Mouse (Mus musculus) CH12.LX (cell line): Measurements from ENCODE around the gene Ncor2. TPM values are rescaled to one million over a fixed set of nuclear protein-coding genes. Genes with fewer than 3 reads are reported as not detected.

Experiments used
- DNase-seq: peaks from one replicate; pipeline ENCODE4 v3.0.0-alpha.2; 2013; ENCODE audit errors: extremely low read depth
- H3K27ac ChIP-seq: 2 replicates; pipeline ENCODE4 v1.5.1; 2012; ENCODE audit warnings: low read depth, mild to moderate bottlenecking, control low read depth, moderate library complexity; ENCODE audit not compliant: insufficient read depth
- H3K27me3 ChIP-seq: replicated peaks from 2 replicates; pipeline ENCODE3; 2012; ENCODE audit warnings: inconsistent platforms
- H3K36me3 ChIP-seq, 2 experiments: replicated peaks in 1 of 2; 2 replicates each; pipeline versions ENCODE3 to v1.6.1; 2012; ENCODE audit warnings: inconsistent platforms in 1 of 2, low read length in 1 of 2, mild to moderate bottlenecking in 1 of 2, mixed read lengths in 1 of 2, moderate library complexity in 1 of 2; ENCODE audit not compliant: control insufficient read depth in 1 of 2, insufficient read depth in 1 of 2
- H3K4me1 ChIP-seq, 2 experiments: 2 replicates each; pipeline ENCODE4 v1.6.1; 2012; ENCODE audit warnings: inconsistent platforms in 1 of 2, moderate library complexity in 1 of 2; ENCODE audit not compliant: insufficient read depth in 2 of 2, control insufficient read depth in 1 of 2
- H3K4me2 ChIP-seq: 2 replicates; pipeline ENCODE4 v1.6.1; 2012; ENCODE audit warnings: low read depth, mild to moderate bottlenecking, control low read depth; ENCODE audit not compliant: poor library complexity, insufficient read depth, severe bottlenecking
- H3K4me3 ChIP-seq, 3 experiments: fragments of 150-350 bp in 1 of 3; sonication (generic) in 1 of 3; replicated peaks in 1 of 3; 2 replicates each; pipeline versions ENCODE3 to v1.5.1; 2011 to 2012; ENCODE audit warnings: low read depth in 2 of 3, low read length in 2 of 3, mild to moderate bottlenecking in 2 of 3, moderate library complexity in 2 of 3, control low read depth in 1 of 3, improper control_type of control experiment in 1 of 3, inconsistent platforms in 1 of 3, mixed read lengths in 1 of 3; ENCODE audit not compliant: poor library complexity in 1 of 3
- H3K79me2 ChIP-seq: replicated peaks from 2 replicates; pipeline ENCODE4 v1.6.1; 2012; ENCODE audit warnings: mild to moderate bottlenecking, moderate library complexity; ENCODE audit not compliant: control insufficient read depth, poor library complexity, insufficient read depth, severe bottlenecking; ENCODE audit errors: extremely low read depth
- H3K9ac ChIP-seq: 2 replicates; pipeline ENCODE4 v1.6.1; 2012; ENCODE audit warnings: low read depth, mild to moderate bottlenecking, control low read depth, moderate library complexity; ENCODE audit not compliant: insufficient read depth
- H3K9me3 ChIP-seq: replicated peaks from 2 replicates; pipeline ENCODE3; 2012; ENCODE audit warnings: low read length, inconsistent platforms, mixed read lengths
- CHD2 ChIP-seq: IDR thresholded peaks from 2 replicates; pipeline ENCODE4 v1.6.1; 2011; ENCODE audit warnings: low read length, improper control_type of control experiment
- CTCF ChIP-seq, 2 experiments: IDR thresholded peaks in 1 of 2; conservative IDR thresholded peaks in 1 of 2; 2 replicates each; pipeline ENCODE4 v1.5.1; 2011 to 2012; ENCODE audit warnings: low read depth in 2 of 2, low read length in 2 of 2, improper control_type of control experiment in 1 of 2, inconsistent platforms in 1 of 2, mild to moderate bottlenecking in 1 of 2, moderate library complexity in 1 of 2
- ELF1 ChIP-seq: IDR thresholded peaks from 2 replicates; pipeline ENCODE4 v1.6.1; 2014; ENCODE audit warnings: low read depth, mild to moderate bottlenecking, inconsistent platforms, low read length, improper control_type of control experiment
- ETS1 ChIP-seq: conservative IDR thresholded peaks from 2 replicates; pipeline ENCODE4 v1.6.1; 2012; ENCODE audit warnings: low read depth, mild to moderate bottlenecking, inconsistent platforms, low read length, improper control_type of control experiment, moderate library complexity
- HCFC1 ChIP-seq: IDR thresholded peaks from 2 replicates; pipeline ENCODE4 v1.6.1; 2012; ENCODE audit warnings: low read depth, mild to moderate bottlenecking, inconsistent platforms, low read length, improper control_type of control experiment
- IRF4 ChIP-seq: IDR thresholded peaks from 2 replicates; pipeline ENCODE4 v1.6.1; 2014; ENCODE audit warnings: low read depth, mild to moderate bottlenecking, inconsistent platforms, low read length, improper control_type of control experiment
- JUN ChIP-seq: IDR thresholded peaks from 2 replicates; pipeline ENCODE4 v1.6.1; 2011; ENCODE audit warnings: low read depth, mild to moderate bottlenecking, low read length, improper control_type of control experiment, moderate library complexity; ENCODE audit not compliant: insufficient read depth
- JUND ChIP-seq: conservative IDR thresholded peaks from 2 replicates; pipeline ENCODE4 v1.6.1; 2011; ENCODE audit warnings: low read depth, low read length, improper control_type of control experiment
- MAFK ChIP-seq: IDR thresholded peaks from 2 replicates; pipeline ENCODE4 v1.6.1; 2011; ENCODE audit warnings: low read length, improper control_type of control experiment; ENCODE audit not compliant: insufficient replicate concordance
- MEF2A ChIP-seq: IDR thresholded peaks from 2 replicates; pipeline ENCODE4 v1.6.1; 2014; ENCODE audit warnings: low read depth, mild to moderate bottlenecking, inconsistent platforms, low read length, improper control_type of control experiment, borderline replicate concordance
- MXI1 ChIP-seq: IDR thresholded peaks from 2 replicates; pipeline ENCODE4 v1.6.1; 2011; ENCODE audit warnings: mild to moderate bottlenecking, low read depth, low read length, improper control_type of control experiment
- MYC ChIP-seq: IDR thresholded peaks from 2 replicates; pipeline ENCODE4 v1.6.1; 2011; ENCODE audit warnings: low read depth, mild to moderate bottlenecking, improper control_type of control experiment, low read length
- NELFE ChIP-seq: IDR thresholded peaks from 2 replicates; pipeline ENCODE4 v1.6.1; 2011; ENCODE audit warnings: low read depth, low read length, improper control_type of control experiment
- NRF1 ChIP-seq: IDR thresholded peaks from 2 replicates; pipeline ENCODE4 v1.6.1; 2014; ENCODE audit warnings: low read depth, mild to moderate bottlenecking, inconsistent platforms, low read length, improper control_type of control experiment, moderate library complexity
- SIN3A ChIP-seq: IDR thresholded peaks from 2 replicates; pipeline ENCODE4 v1.6.1; 2012; ENCODE audit warnings: low read length, improper control_type of control experiment, inconsistent platforms
- SMC3 ChIP-seq: IDR thresholded peaks from 2 replicates; pipeline ENCODE4 v1.6.1; 2011; ENCODE audit warnings: low read depth, low read length, improper control_type of control experiment
- TBP ChIP-seq: conservative IDR thresholded peaks from 2 replicates; pipeline ENCODE4 v1.6.1; 2011; ENCODE audit warnings: low read depth, low read length, improper control_type of control experiment
- USF1 ChIP-seq: IDR thresholded peaks from 2 replicates; pipeline ENCODE4 v1.6.1; 2014; ENCODE audit warnings: low read depth, mild to moderate bottlenecking, inconsistent platforms, low read length, improper control_type of control experiment
- ZMIZ1 ChIP-seq: IDR thresholded peaks from 2 replicates; pipeline ENCODE4 v1.6.1; 2012; ENCODE audit warnings: low read depth, mild to moderate bottlenecking, inconsistent platforms, low read length, improper control_type of control experiment
- dilution Hi-C: fragments of 300-500 bp; cut with MboI; formaldehyde crosslinking; loops from 2 replicates; pipeline ENCODE4 v1.14.3; 2020; ENCODE audit warnings: low sequenced_read_pairs; ENCODE audit not compliant: extremely low pct_unique_long_range_greater_than_20kb, extremely low pct_ligation_motif_present
- in situ Hi-C: fragments of 300-500 bp; cut with MboI; formaldehyde crosslinking; loops from 3 replicates; pipeline ENCODE4 v1.14.3; 2019; ENCODE audit warnings: low sequenced_read_pairs, low pct_ligation_motif_present, low pct_unique_long_range_greater_than_20kb, mixed read lengths
- polyA plus RNA-seq: library from polyadenylated mRNA; unstranded; fragments of >175 nt; gene quantifications from 2 replicates; pipeline ENCODE4 v1.2.1, GENCODE M21; 2012; ENCODE audit warnings: low read depth; ENCODE audit not compliant: insufficient read length
- total RNA-seq, 2 experiments: library from RNA; depleted of rRNA; stranded (reverse); fragments of 300-350 nt in 1 of 2; fragments of >200 nt in 1 of 2; gene quantifications; 2 replicates each; pipeline ENCODE4 v1.2.3; 2012 to 2014

Gene Ncor2
- total and polyA plus RNA-seq, 3 experiments = 3.9 to 44.7 (median 10.8) TPM

- Histone ChIP-seq H3K27me3 (no peaks in the 10 kb centered on the region), H3K27ac (no peak overlapping the region), H3K9me3 (no peaks in the 10 kb centered on the region), H3K9ac (no peak overlapping the region), H3K4me2 (no peak overlapping the region), H3K4me1 (peaks cover 2 to 20% of the 10 kb centered on the region in 2 experiments; a peak in 3 of 4 replicates), H3K4me3 (no peak overlapping the region), H3K36me3 (peaks cover 49 to 99% of the 10 kb centered on the region in 2 experiments), H3K79me2 (no peaks in the 10 kb centered on the region)
- no peak for DNase-seq
- TF ChIP-seq CHD2 (no peak), JUND (no peak), SIN3A (no peak), MEF2A (no peak), NRF1 (no peak), USF1 (no peak), HCFC1 (no peak), SMC3 (no peak), MAFK (no peak), TBP (no peak), NELFE (no peak), CTCF (conservative IDR thresholded peaks at IDR 0.05 in 1 of 2, IDR thresholded peaks at IDR 0.05 in 1 of 2; ENCODE audit: low read depth in 2 of 2, low read length in 2 of 2) (no peak), ETS1 (no peak), ELF1 (no peak)
- in situ Hi-C loops (no loop called here), dilution Hi-C loops (no loop called here)
Measured at GRCm38 (mm10) chr5:125103396-125103795, 75.6 kb downstream of the Ncor2 start.

DNA sequence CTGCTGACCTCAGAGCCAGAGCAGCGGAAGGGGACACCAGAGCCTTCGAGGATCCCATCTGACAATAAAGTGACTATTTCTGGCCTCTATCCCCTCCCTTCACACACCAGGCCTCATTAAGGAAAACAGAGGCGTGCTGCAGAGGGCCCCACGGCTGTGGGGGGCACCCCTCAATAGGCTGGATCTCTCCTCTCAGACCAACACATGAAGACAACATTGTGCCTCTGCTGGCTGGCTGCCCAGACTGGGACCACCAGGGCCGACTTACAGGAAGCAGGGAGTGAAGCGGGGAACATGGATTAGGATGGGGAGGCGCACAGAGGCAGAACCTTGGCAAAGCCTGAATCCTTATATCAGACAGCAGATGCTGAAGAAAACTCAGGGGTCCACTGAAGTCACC is 76.1 kb downstream of the Ncor2 start:
- no peak overlapping the region for H3K4me2 ChIP-seq
- no peak overlapping the region for H3K4me3 ChIP-seq
- no peaks in the 10 kb centered on the region for H3K79me2 ChIP-seq
- no peak for DNase-seq
- in situ Hi-C loops (no loop called here), dilution Hi-C loops (no loop called here)
- H3K9me3 ChIP-seq = no peaks in the 10 kb centered on the region
- no peak overlapping the region for H3K9ac ChIP-seq
- H3K27ac ChIP-seq = no peak overlapping the region
- no peaks in the 10 kb centered on the region for H3K27me3 ChIP-seq
- H3K36me3 ChIP-seq = peaks cover 45 to 99% of the 10 kb centered on the region in 2 experiments
- H3K4me1 ChIP-seq = peaks cover 2 to 20% of the 10 kb centered on the region in 2 experiments; a peak in 3 of 4 replicates
- TF ChIP-seq CTCF (conservative IDR thresholded peaks at IDR 0.05 in 1 of 2, IDR thresholded peaks at IDR 0.05 in 1 of 2; ENCODE audit: low read depth in 2 of 2, low read length in 2 of 2) (no peak), MXI1 (no peak), JUN (no peak), IRF4 (no peak), SMC3 (no peak), MYC (no peak), ETS1 (no peak), NELFE (no peak), ZMIZ1 (no peak)
